Mouse (Mus musculus) left cerebral cortex, adult 18-20 months (tissue): Measurements from ENCODE around the gene Npr1. TPM values are rescaled to one million over a fixed set of nuclear protein-coding genes. Genes with fewer than 3 reads are reported as not detected.

Experiments used
- DNase-seq, 2 experiments: peaks; one replicate each; pipeline ENCODE4 v3.0.0; 2021 to 2022; ENCODE audit warnings: low spot score in 2 of 2, mixed read lengths in 1 of 2
- total RNA-seq, 2 experiments: library from RNA; stranded (reverse); gene quantifications; 2 replicates each; pipeline ENCODE4 v1.2.3; 2021

Npr1 gene
- total RNA-seq, 2 experiments from 2014 or later = 4.6 to 5.0 TPM

GRCm38 (mm10) chr3:90443977-90444376 is 21.7 kb downstream of the Npr1 start:
- no peak for DNase-seq

GRCm38 (mm10) chr3:90440756-90441155 is 24.9 kb downstream of the Npr1 start:
- no peak for DNase-seq

- no peak for DNase-seq
Measured at GRCm38 (mm10) chr3:90437131-90437530, 28.5 kb downstream of the Npr1 start.

GRCm38 (mm10) chr3:90434073-90434730 is 31.5 kb downstream of the Npr1 start:
- no peak for DNase-seq

- peak; percentile 100 for DNase-seq
Measured at GRCm38 (mm10) chr3:90433381-90434020, 32.2 kb downstream of the Npr1 start, which contains the start of gene Ints3. Gene Ints3 (minus strand): TSS chr3:90433622.

DNA sequence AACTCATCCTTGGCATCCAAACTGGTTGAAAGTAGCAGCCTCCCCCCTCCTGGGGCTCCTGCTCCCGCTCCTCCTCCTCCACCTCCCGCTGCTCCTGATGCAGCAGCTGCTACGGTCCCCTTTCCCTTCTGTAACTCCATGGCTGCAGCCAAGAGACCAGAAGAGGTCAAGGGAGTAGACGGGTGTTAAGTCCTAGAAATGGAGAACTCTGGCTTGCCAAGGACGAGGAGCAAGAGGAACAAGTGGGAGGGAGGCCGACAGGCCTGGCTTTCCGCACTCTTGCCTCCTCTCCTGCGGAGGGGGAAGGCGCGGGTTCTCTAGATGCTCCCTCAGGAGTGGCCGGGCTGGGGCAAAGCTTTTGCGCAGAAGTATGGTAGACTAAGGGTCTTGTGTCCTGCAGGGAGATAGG is 32.9 kb downstream of the Npr1 start:
- peak; percentile 31 to 46 for DNase-seq

DNA sequence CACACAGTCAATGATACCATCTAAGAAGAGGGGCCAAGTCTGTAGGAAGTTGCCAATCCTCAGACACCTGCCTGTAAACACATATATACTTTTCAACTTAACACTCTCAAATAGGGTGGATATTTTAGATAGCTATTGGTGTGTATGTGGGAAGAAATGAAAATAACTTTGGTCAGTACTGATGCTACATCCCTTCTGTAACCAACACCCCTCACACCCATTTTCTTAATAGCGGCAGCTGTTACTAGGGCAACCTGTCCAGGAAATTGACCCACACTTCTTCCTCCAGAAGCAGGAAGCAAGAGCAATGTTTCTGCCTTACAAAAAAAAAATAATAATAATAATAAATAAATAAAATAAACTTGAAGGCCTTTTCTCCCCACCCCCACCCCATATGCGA is 33.3 kb downstream of the Npr1 start:
- DNase-seq = no peak

DNA sequence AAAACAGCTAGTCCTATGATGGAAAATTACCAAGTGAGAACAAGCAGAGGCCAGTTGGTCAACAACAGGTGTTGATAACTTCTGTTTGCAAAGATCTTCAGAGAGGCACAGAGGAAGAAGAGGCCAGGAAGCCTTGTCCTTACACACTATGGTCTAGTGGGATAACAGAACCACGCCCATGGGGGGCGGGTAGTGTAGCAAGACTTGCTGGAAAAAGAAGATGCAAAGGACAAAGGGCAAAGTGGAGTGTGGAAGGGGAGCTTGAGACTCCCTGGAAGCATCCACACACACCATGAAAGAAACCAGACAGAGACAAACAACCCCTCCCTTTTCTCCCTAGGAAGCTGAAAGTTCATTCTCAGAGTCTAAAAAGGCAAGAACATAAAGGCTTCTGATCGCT is 36.1 kb downstream of the Npr1 start:
- no peak for DNase-seq

DNA sequence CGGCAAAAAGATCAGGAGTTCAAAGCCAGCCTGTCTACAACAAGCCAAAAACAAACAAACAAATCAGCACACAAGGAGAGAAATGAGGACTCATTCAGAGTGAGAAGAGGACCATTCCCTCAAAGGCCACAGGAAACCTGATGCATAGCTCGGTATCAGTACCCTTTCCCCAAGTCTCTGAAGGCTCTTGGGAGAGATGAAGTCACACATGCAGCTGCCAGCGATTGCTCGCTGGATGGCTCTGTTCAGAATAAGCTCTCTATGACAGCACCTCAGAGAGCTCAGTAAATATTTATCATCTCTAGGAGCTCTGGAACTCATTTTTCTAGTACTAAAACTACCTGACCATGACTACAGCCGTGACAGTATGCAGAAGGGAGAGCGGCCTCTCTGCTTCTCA is 37.5 kb downstream of the Npr1 start:
- no peak for DNase-seq

DNA sequence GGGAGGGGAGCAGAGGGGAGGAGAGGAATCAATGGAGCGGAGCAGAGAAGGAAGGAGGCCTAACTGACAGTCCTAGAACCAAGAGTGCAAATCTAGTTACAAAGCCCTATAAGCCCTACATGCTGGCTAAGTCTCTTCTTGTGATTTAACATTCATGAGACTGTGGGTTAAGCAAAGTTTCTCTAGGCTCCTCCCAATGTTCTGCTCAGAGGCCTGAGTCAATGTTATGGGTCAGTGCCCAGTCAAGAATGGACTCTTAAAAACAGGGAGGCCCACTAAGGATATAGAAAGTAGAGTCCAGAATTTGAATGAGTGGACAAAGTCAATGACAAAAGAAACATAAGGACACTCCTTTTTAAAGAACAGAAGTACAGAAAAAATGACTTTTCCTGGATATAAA is 38.1 kb downstream of the Npr1 start:
- no peak for DNase-seq

GRCm38 (mm10) chr3:90425499-90425898 is 40.2 kb downstream of the Npr1 start:
- DNase-seq = no peak

DNA sequence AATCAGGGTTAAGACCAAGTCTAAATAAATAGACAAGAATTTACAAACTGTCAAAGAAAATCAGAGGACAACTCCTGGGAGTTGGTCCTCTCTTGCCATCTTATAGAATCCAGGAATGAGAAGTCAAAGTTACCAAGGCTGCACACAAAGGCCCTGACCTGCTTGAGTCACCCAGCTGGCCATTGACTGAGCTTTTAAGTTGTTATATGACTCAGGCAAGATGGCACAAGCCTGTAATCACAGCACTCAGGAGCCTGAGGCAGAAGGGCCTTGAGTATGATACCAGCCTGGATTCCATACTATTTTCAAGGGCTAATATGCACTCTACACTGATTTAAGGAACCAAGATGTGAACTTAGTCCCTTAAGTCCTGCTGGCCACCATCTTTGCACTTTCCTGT is 42.1 kb downstream of the Npr1 start:
- no peak for DNase-seq

DNA sequence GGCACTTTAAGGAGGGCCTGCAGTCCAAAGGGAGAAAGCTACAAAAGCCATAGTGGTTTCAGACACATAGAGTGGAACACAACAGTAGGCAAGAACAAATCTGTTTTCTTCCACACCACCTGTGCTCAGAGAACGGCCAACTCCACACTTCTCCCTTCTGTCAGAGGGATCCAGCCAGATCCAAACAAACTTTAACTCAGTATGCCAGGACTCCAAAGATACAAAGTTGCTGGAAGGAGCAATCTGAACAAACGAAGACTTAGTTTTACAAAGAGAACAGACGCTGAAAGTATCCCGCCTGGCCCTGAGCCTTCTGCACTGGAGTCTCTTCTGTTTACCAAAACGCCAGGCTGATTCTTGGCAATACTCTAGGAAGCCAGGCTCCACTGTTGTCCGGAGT is 45.0 kb downstream of the Npr1 start:
- DNase-seq = no peak

DNA sequence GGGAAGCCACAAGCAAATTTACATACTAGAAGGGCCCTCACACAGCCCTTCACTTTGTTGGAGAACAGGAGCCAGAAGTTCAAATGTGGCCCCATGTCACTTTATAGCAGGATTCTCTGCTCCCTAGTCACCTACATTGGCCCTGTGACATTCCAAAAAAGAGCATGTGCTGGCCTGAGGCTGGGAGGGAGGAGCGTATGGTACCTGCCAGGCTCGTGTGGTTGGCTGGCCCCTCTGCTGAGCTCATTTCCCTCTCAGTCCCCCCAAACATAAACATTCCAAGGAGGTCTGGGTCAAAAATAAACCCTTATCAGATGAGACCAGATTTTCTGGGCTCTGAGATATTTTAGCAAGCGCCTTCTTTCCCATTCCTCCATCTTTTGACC is 52.7 kb downstream of the Npr1 start:
- no peak for DNase-seq

GRCm38 (mm10) chr3:90412312-90413010 is 53.2 kb downstream of the Npr1 start:
- peak; percentile 73 to 76 for DNase-seq

DNA sequence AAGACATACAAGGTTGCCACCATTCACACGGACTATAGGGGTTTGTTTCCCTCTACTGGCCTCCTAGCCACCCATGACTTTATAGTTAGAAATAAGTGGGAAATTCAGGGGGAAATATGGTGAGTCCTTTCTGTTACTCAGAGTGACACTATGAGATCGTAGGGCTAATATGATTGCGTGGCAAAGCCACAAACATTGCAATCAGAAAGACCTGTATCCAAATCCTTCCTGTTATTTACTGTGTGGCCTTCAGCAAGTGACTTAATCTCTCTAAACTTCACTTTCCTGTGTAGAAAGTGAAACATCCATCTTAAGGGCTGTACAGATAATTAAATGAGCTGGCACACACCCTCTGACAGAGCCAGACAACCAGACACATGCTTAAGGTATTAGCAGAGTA is 56.9 kb downstream of the Npr1 start:
- DNase-seq = no peak

DNA sequence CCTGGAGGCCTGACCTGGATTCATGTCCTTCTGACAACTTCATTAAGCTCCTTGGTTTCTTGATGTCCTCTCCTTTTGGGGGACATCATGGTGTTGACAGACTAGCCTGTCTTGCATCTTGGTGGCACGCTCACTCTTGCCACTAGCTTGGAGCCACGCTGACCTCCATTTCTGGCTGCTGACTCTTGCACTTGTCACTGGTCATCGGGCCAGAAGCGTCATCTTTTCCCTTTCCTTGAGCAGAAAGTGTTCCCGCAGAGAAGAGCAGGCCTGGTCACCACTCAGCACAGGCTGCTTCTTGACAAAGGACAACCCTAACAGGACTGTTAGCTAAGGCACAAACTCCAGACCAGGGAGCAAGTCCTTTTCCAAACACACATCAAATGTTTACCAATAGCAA is 59.3 kb downstream of the Npr1 start:
- no peak for DNase-seq

DNA sequence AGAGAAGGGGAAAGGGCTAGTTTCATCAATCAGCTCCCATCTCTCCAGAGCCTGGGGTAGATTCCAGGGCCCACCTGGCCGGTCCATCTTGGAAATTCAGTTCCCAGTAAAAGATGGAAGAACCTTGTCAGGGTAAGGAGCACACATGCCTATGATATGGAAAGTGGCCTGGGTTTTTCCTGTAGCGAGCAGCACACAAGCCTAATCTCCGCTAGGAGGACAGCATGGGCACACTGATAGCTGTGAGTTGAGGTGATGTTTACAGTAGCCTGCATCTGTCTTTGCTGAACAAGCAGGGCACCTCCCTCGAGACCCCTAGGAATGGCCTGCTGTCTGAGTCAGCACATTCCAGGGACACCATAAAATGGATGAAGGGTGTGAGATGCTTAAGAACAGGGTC is 61.1 kb downstream of the Npr1 start:
- DNase-seq = no peak

DNA sequence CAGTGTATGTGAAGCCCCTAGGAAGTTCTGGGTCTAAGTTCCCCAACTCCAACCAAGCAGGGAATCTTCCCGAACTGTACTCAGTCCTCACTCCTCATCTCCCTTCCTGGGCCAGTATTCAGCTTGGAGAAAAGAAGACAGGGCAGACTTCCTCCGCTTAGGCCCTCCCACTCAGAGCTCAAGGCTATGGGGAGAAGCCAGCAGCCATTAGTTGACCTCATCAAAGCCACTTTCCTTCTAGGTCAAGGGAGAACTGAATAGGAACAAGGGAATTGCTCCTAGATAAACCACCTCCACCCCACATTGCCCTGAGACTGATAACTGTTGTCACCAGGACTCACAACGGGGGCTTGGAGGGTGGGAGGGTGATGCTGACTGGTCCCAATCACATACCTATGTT is 61.5 kb downstream of the Npr1 start:
- no peak for DNase-seq

GRCm38 (mm10) chr3:90400993-90401392 is 64.7 kb downstream of the Npr1 start:
- no peak for DNase-seq
